Mouse (Mus musculus) cortical plate, adult 2 months (tissue): ENCODE data around the gene Trp53bp2.

ENCODE experiments used
- CTCF ChIP-seq: fragments of 200-500 bp; IDR thresholded peaks from 2 replicates; pipeline ENCODE4 v1.5.1; 2011; ENCODE audit warnings: mild to moderate bottlenecking, control low read depth, low read length; ENCODE audit not compliant: insufficient read depth; ENCODE audit errors: extremely low read depth
- POLR2A ChIP-seq: fragments of 200-500 bp; IDR thresholded peaks from 2 replicates; pipeline ENCODE4 v1.6.1; 2011; ENCODE audit warnings: mild to moderate bottlenecking, low read length, control low read depth; ENCODE audit not compliant: insufficient read depth; ENCODE audit errors: extremely low read depth

DNA sequence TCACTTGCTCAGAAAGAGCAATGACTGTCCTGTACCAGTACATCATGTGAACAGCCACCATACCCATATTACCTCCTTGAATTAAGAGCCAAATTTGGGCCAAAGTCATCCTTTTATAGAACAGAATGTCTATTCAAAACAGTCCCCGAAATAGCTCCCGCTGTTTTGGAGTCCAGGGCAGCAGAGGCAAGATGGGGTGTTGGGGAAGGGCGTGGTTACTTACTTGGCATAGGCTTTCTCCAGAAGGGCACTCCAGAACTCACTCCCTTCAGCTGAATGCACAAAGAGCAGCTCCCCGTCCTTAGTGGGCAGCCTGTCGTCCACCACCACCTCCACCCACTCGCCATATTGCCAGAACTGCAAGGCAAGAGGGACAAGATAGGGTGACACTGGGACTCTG, 82.9 kb downstream of the Trp53bp2 start:
- no peak for TF ChIP-seq CTCF
- no peak for TF ChIP-seq POLR2A
